Mouse (Mus musculus) bone marrow, adult 2 months (tissue): Measurements from ENCODE around the gene Sidt1.

Source experiments
- CTCF ChIP-seq: fragments of 200-500 bp; IDR thresholded peaks from 2 replicates; pipeline ENCODE4 v1.5.1; 2011; ENCODE audit warnings: low read length, control low read depth; ENCODE audit not compliant: control insufficient read depth, insufficient read depth
- POLR2A ChIP-seq: fragments of 200-500 bp; IDR thresholded peaks from 2 replicates; pipeline ENCODE4 v1.6.1; 2011; ENCODE audit warnings: low read depth, mild to moderate bottlenecking, control low read depth, low read length, borderline replicate concordance; ENCODE audit not compliant: control insufficient read depth

DNA sequence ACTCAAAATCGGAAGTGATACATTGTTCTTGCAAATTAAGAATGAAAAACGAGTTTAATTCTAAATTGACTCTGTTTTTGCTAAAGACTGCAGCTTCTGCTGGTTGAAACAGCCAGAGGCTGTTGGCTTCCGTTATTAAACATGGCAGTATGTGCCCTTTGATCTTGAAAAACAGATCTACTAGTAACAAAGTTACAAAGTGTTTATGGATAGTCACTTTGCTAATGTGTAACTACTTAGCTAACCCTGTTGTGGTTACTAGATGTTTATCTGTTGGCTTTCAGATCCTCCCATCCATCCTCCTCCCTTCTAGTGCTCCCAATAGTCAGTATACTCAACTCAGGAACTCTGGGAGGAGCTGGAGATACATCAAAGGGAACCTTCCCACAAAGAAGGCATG lies 27.4 kb downstream of the Sidt1 start:
- no peak for TF ChIP-seq CTCF
- TF ChIP-seq POLR2A = no peak
